In the genomic region with DNA sequence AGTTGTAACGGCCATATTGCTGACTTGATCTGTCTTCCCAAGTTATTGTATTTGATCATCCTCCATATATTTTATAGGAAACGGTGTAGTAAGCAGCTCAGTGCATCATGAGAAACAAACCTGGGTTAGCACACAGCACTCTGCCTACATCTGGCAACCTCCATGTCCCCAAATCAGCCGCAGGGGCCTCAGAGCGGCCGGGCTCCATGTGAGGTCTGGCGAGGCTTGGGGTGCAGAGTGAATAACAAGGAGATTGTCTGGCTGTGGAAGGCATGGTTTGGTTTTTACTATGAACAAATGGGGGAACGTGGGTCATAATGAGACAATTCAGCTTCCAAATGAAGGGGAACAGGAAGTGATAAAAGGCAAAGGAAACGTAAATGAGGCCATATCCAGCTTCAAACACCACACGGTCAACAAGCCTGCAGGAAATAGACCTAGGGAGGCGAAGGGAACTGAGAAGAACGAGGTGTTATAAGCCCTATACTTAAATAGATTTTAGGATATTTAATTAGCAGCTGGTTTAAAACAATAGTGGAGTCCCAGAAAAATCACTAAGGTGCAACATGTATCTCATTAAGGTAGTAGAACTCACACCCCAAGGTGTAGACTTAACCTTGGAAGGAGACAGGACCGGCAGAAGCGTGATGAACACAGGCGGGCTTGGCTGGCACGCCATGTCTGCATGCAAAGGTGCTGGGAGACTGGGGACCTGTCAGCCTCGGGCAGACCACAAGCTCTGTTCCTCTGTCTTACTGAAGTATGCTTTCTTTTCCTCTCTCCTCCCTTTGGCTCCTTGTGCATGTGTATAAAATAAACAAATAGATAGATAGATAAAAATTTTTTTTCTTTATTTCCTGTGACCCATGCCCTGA, we compare ENCODE assay signal across 8 mouse cellular contexts. TPM values are rescaled to one million over a fixed set of nuclear protein-coding genes. Genes with fewer than 3 reads are reported as not detected.
DNase-seq lines count a peak whose midpoint lies in the region; ATAC-seq and TF ChIP-seq lines count a peak whose summit lies in the region.

No protein-coding gene starts in this region.

- peak overlapping the region; percentile 49 for H3K4me2 ChIP-seq in hindbrain, embryonic 11.5 days (replicated peaks; ENCODE audit: low read depth, low read length)

- H3K36me3 ChIP-seq in heart, embryonic 10.5 days: no peaks in the 10 kb centered on the region
- H3K36me3 ChIP-seq in ES-Bruce4 (ENCODE audit: control insufficient read depth, insufficient read depth, low read length, poor library complexity, severe bottlenecking): no peaks in the 10 kb centered on the region
- H3K36me3 ChIP-seq in hindbrain, embryonic 11.5 days (ENCODE audit: control insufficient read depth, insufficient read depth, low read length): no peaks in the 10 kb centered on the region

- peak overlapping the region; percentile 79; the same call in 1 of the 2 replicates for H3K27ac ChIP-seq in heart, embryonic 10.5 days
- H3K27ac ChIP-seq in ES-Bruce4 (ENCODE audit: insufficient read depth, low read length): no peak overlapping the region
- H3K27ac ChIP-seq in hindbrain, embryonic 11.5 days (ENCODE audit: low read depth, low read length): no peak overlapping the region

- ATAC-seq in hindbrain, embryonic 11.5 days (ENCODE audit: low FRiP score): no peak
- ATAC-seq in megakaryocyte-erythroid progenitor cell, adult 5-6 weeks (replicated peaks; ENCODE audit: low FRiP score, low TSS enrichment, poor library complexity, severe bottlenecking): peak; percentile 43

- 0 out of 2 replicates have a peak, but pooled peaks cover 7% of the 10 kb centered on the region for H3K4me1 ChIP-seq in heart, embryonic 10.5 days
- H3K4me1 ChIP-seq in ES-Bruce4 (ENCODE audit: control insufficient read depth, insufficient read depth, low read length): peaks cover 3% of the 10 kb centered on the region
- no peaks in the 10 kb centered on the region for H3K4me1 ChIP-seq in hindbrain, embryonic 11.5 days (replicated peaks; ENCODE audit: control insufficient read depth, insufficient read depth, low read length)

- intact Hi-C loops in heart, postnatal 10 days (cut with DNase I): no loop called here

- WGBS in heart, embryonic 10.5 days: 19% methylated on average over 16 of the region's 16 CpGs
- 34% methylated on average over 16 of the region's 16 CpGs for whole genome bisulfite sequencing in hindbrain, embryonic 11.5 days

- no peak for TF ChIP-seq CTCF in ES-Bruce4 (IDR thresholded peaks at IDR 0.05; ENCODE audit: low read depth, low read length)

- DNase-seq in heart, embryonic 10.5 days (ENCODE audit: low spot score): no peak
- DNase-seq in heart, postnatal 10 days: no peak
- DNase-seq in hindbrain, embryonic 11.5 days (ENCODE audit: low spot score): no peak
- no peak for DNase-seq in spleen, postnatal 36 days (ENCODE audit: low spot score in 2 of 2)
- DNase-seq in layer of hippocampus, adult 8-10 months (ENCODE audit: low spot score in 2 of 2): no peak
- no peak for DNase-seq in cerebellum, adult 18-20 months

- H3K9me3 ChIP-seq in heart, embryonic 10.5 days: no peaks in the 10 kb centered on the region
- H3K9me3 ChIP-seq in ES-Bruce4 (replicated peaks; ENCODE audit: control insufficient read depth, insufficient read depth, low read length, poor library complexity, severe bottlenecking): no peaks in the 10 kb centered on the region
- H3K9me3 ChIP-seq in hindbrain, embryonic 11.5 days (ENCODE audit: control insufficient read depth, low read length): no peaks in the 10 kb centered on the region

- H3K9ac ChIP-seq in ES-Bruce4 (ENCODE audit: low read depth, poor library complexity, severe bottlenecking): peak overlapping the region; percentile 69; the same call in 1 of the 2 replicates
- no peak overlapping the region for H3K9ac ChIP-seq in hindbrain, embryonic 11.5 days (ENCODE audit: low read depth, low read length)

- peak overlapping the region; percentile 67 for H3K4me3 ChIP-seq in heart, embryonic 10.5 days
- peak overlapping the region; percentile 48; the same call in 1 of the 2 replicates for H3K4me3 ChIP-seq in ES-Bruce4 (ENCODE audit: low read depth, low read length)
- peak overlapping the region; percentile 34 for H3K4me3 ChIP-seq in hindbrain, embryonic 11.5 days (ENCODE audit: low read depth, low read length)

- H3K27me3 ChIP-seq in heart, embryonic 10.5 days (ENCODE audit: insufficient read depth, poor library complexity, severe bottlenecking): no peaks in the 10 kb centered on the region
- H3K27me3 ChIP-seq in ES-Bruce4 (ENCODE audit: control insufficient read depth, insufficient read depth, low read length, poor library complexity, severe bottlenecking): no peaks in the 10 kb centered on the region; the same call in 1 of the 2 replicates
- 0 out of 2 replicates have a peak, but pooled peaks cover 2% of the 10 kb centered on the region for H3K27me3 ChIP-seq in hindbrain, embryonic 11.5 days (ENCODE audit: control insufficient read depth, insufficient read depth, low read length)

- no peak for TF ChIP-seq EP300 in ES-Bruce4 (IDR thresholded peaks at IDR 0.05; ENCODE audit: insufficient read depth, low read depth, low read length)

- TF ChIP-seq POLR2A in ES-Bruce4 (IDR thresholded peaks at IDR 0.05; ENCODE audit: insufficient read depth, low read length): no peak

RNA-seq across cellular contexts. Expression of gene Hist4h4, which starts 11.1 kb away (rescaled TPM):
- 0.25 and 0.63 TPM in 2 replicates for polyA plus RNA-seq in heart, embryonic 10.5 days (2016; fragmentation: Nextera tagmentation; extraction: Ambion mirVana)
- 10 to 100 TPM; 20.5 to 22.3 TPM for total RNA-seq in heart, postnatal 10 days (2021)
- polyA plus RNA-seq in ES-Bruce4 (2011; ENCODE audit: insufficient read depth, insufficient read length, low read depth, missing spikeins): 0.46 and 0.63 TPM in 2 replicates
- polyA plus RNA-seq in hindbrain, embryonic 11.5 days (2014; fragmentation: Nextera tagmentation; extraction: Ambion mirVana): 0.69 and 0.95 TPM in 2 replicates
- 28.8 and 33.6 TPM in 2 replicates for total RNA-seq in megakaryocyte-erythroid progenitor cell, adult 5-6 weeks (2014; fragmentation: Nextera tagmentation)
- 19.2 and 39.0 TPM in 2 replicates for total RNA-seq in megakaryocyte-erythroid progenitor cell, adult 5-6 weeks (2017)
- 10 to 100 TPM in 2 of 4 experiments, 1 to 10 TPM in 2; 9.3 to 12.4 (median 10.3) TPM for total RNA-seq in layer of hippocampus, adult 8-10 months (2022)

RNA-seq across cellular contexts. Expression of gene Gucy2c, which starts 11.6 kb away (rescaled TPM):
- 0.10 TPM in 1 of 2 replicates, not detected in the other for polyA plus RNA-seq in heart, embryonic 10.5 days (2016; fragmentation: Nextera tagmentation; extraction: Ambion mirVana)
- not detected for total RNA-seq in heart, postnatal 10 days (2021)
- not detected in 2 replicates for polyA plus RNA-seq in ES-Bruce4 (2011; ENCODE audit: insufficient read depth, insufficient read length, low read depth, missing spikeins)
- polyA plus RNA-seq in hindbrain, embryonic 11.5 days (2014; fragmentation: Nextera tagmentation; extraction: Ambion mirVana): 0.24 TPM in 1 of 2 replicates, not detected in the other
- total RNA-seq in megakaryocyte-erythroid progenitor cell, adult 5-6 weeks (2014; fragmentation: Nextera tagmentation): not detected in 2 replicates
- total RNA-seq in megakaryocyte-erythroid progenitor cell, adult 5-6 weeks (2017): not detected in 2 replicates
- total RNA-seq in layer of hippocampus, adult 8-10 months (2022): under 1 TPM; 0.41 to 0.76 (median 0.63) TPM

RNA-seq across cellular contexts. Expression of gene H2afj, which starts 14.9 kb away (rescaled TPM):
- 81.5 and 88.2 TPM in 2 replicates for polyA plus RNA-seq in heart, embryonic 10.5 days (2016; fragmentation: Nextera tagmentation; extraction: Ambion mirVana)
- total RNA-seq in heart, postnatal 10 days (2021): 10 to 100 TPM; 35.3 to 42.5 TPM
- 34.3 and 45.0 TPM in 2 replicates for polyA plus RNA-seq in ES-Bruce4 (2011; ENCODE audit: insufficient read depth, insufficient read length, low read depth, missing spikeins)
- 100 and 105 TPM in 2 replicates for polyA plus RNA-seq in hindbrain, embryonic 11.5 days (2014; fragmentation: Nextera tagmentation; extraction: Ambion mirVana)
- 38.7 and 39.4 TPM in 2 replicates for total RNA-seq in megakaryocyte-erythroid progenitor cell, adult 5-6 weeks (2014; fragmentation: Nextera tagmentation)
- total RNA-seq in megakaryocyte-erythroid progenitor cell, adult 5-6 weeks (2017): 43.2 and 73.2 TPM in 2 replicates
- total RNA-seq in layer of hippocampus, adult 8-10 months (2022): 10 to 100 TPM; 41.1 to 66.0 (median 50.4) TPM

RNA-seq across cellular contexts. Expression of gene BC049715, which starts 34.3 kb away (rescaled TPM):
- 2.4 and 2.7 TPM in 2 replicates for polyA plus RNA-seq in heart, embryonic 10.5 days (2016; fragmentation: Nextera tagmentation; extraction: Ambion mirVana)
- total RNA-seq in heart, postnatal 10 days (2021): 1 to 10 TPM; 1.0 to 1.8 TPM
- 0.25 and 0.49 TPM in 2 replicates for polyA plus RNA-seq in ES-Bruce4 (2011; ENCODE audit: insufficient read depth, insufficient read length, low read depth, missing spikeins)
- 0.90 and 2.3 TPM in 2 replicates for polyA plus RNA-seq in hindbrain, embryonic 11.5 days (2014; fragmentation: Nextera tagmentation; extraction: Ambion mirVana)
- 0.96 and 1.2 TPM in 2 replicates for total RNA-seq in megakaryocyte-erythroid progenitor cell, adult 5-6 weeks (2014; fragmentation: Nextera tagmentation)
- 1.0 and 2.5 TPM in 2 replicates for total RNA-seq in megakaryocyte-erythroid progenitor cell, adult 5-6 weeks (2017)
- total RNA-seq in layer of hippocampus, adult 8-10 months (2022): 1 to 10 TPM; 2.3 to 4.3 (median 3.3) TPM

RNA-seq across cellular contexts. Expression of gene Wbp11, which starts 34.9 kb away (rescaled TPM):
- polyA plus RNA-seq in heart, embryonic 10.5 days (2016; fragmentation: Nextera tagmentation; extraction: Ambion mirVana): 111 and 120 TPM in 2 replicates
- total RNA-seq in heart, postnatal 10 days (2021): 10 to 100 TPM; 79.6 to 85.0 TPM
- 151 and 164 TPM in 2 replicates for polyA plus RNA-seq in ES-Bruce4 (2011; ENCODE audit: insufficient read depth, insufficient read length, low read depth, missing spikeins)
- polyA plus RNA-seq in hindbrain, embryonic 11.5 days (2014; fragmentation: Nextera tagmentation; extraction: Ambion mirVana): 116 and 130 TPM in 2 replicates
- total RNA-seq in megakaryocyte-erythroid progenitor cell, adult 5-6 weeks (2014; fragmentation: Nextera tagmentation): 122 and 137 TPM in 2 replicates
- total RNA-seq in megakaryocyte-erythroid progenitor cell, adult 5-6 weeks (2017): 57.0 and 70.7 TPM in 2 replicates
- 100 to 1,000 TPM; 115 to 129 (median 123) TPM for total RNA-seq in layer of hippocampus, adult 8-10 months (2022)
